Mouse (Mus musculus): ENCODE measurements around the gene 1810062G17Rik.

DNA sequence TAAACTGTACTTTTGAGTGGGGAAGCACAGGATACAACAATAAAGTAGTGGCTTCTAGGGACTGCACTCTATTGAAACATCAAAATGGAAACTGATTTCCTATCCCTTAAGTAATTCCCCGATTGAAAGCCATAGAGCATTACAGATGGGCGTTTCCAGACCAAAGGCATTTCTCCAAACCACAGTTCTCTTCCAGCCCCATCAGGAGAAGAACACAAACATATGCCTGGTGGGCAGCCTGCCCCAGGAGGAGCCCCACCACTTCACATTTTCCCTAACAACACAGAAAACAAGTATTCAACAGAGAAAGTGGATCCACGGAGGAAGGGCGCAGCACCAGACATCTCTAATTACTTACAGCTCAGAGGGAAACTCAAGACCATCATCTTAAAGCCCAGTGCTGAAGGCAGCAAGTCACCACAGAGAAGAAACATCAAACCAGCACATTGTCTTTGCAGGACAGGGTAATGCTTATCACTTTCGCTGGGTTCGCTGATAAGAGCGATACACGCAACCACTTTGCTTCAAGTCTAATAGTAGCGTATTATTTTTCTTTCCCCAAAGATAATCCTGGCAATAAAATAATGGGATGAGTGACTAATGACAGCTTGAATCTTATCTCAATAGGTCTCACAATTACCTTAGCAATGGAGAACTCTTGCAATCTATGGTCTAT, 17.1 kb downstream of the 1810062G17Rik start:
- TF ChIP-seq CTCF (conservative IDR thresholded peaks at IDR 0.05; ENCODE audit: low read length): no peak
- no peak for TF ChIP-seq NANOG (IDR thresholded peaks at IDR 0.05; ENCODE audit: borderline replicate concordance, low read length)
- TF ChIP-seq POU5F1 (IDR thresholded peaks at IDR 0.05; ENCODE audit: borderline replicate concordance, low read length): no peak

All from E14TG2a.4 (cell line).